Mouse (Mus musculus) olfactory bulb, adult 2 months (tissue): Measurements from ENCODE around the gene Rln3.

Experiments
- CTCF ChIP-seq: fragments of 200-500 bp; IDR thresholded peaks from 2 replicates; pipeline ENCODE4 v1.5.1; 2012; ENCODE audit warnings: low read depth, mild to moderate bottlenecking, low read length, moderate library complexity; ENCODE audit not compliant: insufficient read depth
- POLR2A ChIP-seq: fragments of 200-500 bp; IDR thresholded peaks from 2 replicates; pipeline ENCODE4 v1.6.1; 2012; ENCODE audit warnings: mild to moderate bottlenecking, low read depth, low read length, moderate library complexity; ENCODE audit not compliant: insufficient read depth

DNA sequence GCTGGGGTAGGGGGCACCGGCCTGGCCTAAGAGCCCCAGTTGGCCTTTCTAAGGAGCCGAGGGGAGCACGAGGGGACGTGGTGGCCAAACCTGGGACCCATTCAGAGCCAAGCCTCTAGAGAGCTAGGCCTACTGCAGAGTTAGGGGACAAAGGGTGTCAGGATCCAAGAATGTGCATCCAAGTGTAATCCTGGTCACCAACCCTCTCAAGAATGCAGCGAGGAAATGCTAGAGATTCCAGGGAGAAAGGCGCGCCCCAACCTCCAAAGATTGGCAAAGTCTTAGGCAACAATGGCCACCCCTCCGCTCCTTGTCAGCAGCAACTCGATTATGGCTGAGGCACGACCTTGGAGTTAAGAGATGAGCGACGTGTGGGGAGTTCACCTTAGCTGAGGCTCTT lies 23.2 kb downstream of the Rln3 start:
- TF ChIP-seq POLR2A: no peak
- TF ChIP-seq CTCF: no peak
